Mouse (Mus musculus) liver, embryonic 14.5 days (tissue): ENCODE measurements at regions not wholly inside any gene's neighbourhood (a gene's known extent, or its start where the extent isn't known, plus 50 kb on each side); places are given as distances from the start of the nearest gene placed in this dataset.

Experiments
- CTCF ChIP-seq: IDR thresholded peaks from 2 replicates; pipeline ENCODE4 v1.5.1; 2016; ENCODE audit warnings: antibody characterized with exemption, low read depth, control low read depth
- EP300 ChIP-seq: IDR thresholded peaks from 2 replicates; pipeline ENCODE4 v1.6.1; 2016; ENCODE audit warnings: antibody characterized with exemption, low read depth

DNA sequence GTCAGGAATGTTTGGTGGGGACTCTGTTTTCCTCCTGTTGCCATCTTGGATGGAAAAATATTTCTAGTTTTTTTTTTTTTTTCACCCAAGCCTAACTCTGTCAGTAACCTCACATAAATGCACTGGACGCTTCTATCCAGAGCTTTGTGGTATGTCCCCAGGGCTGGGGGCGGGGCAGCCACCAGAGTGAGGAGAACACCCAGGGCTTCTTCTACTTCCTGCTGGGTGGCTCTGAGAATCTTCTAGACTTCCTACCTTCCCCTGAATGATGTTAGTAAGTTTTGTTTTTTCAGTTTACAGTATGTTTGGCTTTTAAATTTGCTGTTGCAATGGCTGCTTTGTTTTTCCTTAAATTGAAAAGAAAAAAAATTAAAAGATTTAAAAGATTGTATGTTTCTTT, 73.3 kb upstream of the Ccdc54 start:
- TF ChIP-seq EP300 (no peak), CTCF (no peak)
